Mouse (Mus musculus) cerebellum, adult 8-10 months (tissue): ENCODE data around the gene Gm49450.
"Not testable (repeated sequence)": the region's sequence is repeated elsewhere in the genome, so short reads cannot be mapped to it uniquely, and the experiment has no call there.

Experiments used
- DNase-seq: peaks from one replicate; pipeline ENCODE4 v3.0.0; 2022

Gm49450 gene

DNA sequence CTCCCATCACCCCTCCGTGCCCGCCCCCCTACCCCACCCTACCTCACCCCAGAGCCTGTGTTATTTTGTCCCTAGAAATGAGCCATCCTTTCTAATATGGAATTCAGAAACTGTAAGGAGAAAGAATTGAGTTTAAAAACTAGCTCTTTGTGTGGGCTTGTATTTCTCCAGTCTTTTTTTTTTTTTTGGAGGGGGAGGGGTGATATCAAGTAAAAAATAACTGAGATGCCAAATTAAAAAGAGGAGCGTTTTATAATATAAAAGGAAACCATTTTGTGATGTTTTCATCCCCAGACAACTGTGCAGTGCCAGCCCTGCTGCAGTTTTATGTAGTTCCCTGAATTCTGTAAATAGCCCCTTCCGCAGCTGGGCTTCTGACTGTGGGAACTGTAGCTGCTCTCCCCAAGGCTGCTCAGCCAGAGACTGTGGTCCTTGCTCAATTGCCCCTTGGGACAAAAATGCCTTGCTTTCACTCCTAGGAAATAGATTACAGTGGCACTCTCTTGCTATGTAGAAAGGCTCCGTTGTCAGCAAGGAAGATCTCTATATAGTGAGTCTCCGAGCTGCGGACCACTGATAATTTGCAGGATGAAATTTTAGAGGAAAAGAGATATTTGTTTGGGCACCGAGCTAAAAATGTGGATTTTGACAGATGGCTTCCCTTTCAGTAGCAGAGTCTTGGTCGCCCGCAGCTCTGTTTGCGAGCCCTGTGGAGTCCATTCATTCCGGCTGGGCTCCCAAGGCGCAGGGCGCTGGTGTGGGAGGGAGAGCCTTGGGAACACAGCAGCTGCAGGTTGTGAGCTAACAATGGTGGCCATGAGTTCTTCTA, 1.3 kb upstream of the Gm49450 start:
- DNase-seq, result peak; percentile 67

DNA sequence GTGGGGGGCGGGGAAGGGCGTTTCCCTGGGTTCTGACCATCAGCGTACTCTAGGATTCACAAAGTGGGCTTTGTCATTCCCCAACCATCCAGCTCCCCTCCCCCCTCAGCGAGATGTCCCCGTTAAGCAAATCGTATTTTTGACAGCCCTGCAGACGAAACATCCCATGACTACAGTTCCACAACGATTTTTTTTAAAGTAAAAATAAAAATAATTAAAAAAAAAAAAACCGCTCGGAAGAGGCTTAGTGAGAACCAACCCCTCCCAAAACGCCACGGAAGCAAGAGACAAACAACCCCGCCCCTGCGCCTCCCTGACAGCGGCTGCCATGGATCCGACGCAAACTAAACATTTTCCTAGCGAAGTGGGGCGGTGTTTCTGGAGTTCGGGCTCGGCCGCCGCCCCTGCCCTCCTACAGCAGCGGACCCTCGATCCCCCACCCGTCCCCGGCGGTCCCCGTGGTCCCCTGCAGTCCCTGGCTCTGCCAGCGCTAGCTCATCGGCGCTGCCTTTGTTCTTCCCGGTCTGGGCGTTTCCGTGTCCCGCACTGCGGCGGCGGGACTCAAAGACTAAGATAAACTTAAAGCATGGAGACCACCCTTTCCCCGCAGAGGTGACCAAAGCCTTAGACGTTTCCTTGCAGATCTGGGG, 475 bp downstream of the Gm49450 start:
- DNase-seq, result no peak

DNA sequence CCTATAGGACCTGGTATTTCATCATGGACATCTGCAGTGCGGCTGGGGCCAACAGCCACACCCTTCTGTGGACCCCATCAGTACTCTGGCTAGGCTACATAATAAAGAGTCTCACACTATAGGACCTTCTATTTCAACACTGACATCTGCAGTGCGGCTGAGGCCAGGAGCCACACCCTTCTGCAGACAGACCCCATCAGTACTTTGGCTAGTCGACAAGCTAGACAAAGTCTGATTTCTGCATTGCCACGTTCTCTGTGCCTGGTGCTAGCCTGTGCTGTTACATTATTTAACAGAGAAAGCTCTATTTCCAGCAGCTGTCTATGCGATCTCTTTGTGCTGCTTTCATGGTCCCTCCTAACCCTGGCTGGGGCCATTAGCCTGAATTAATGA, 1.3 kb downstream of the Gm49450 start:
- DNase-seq, result no peak

DNA sequence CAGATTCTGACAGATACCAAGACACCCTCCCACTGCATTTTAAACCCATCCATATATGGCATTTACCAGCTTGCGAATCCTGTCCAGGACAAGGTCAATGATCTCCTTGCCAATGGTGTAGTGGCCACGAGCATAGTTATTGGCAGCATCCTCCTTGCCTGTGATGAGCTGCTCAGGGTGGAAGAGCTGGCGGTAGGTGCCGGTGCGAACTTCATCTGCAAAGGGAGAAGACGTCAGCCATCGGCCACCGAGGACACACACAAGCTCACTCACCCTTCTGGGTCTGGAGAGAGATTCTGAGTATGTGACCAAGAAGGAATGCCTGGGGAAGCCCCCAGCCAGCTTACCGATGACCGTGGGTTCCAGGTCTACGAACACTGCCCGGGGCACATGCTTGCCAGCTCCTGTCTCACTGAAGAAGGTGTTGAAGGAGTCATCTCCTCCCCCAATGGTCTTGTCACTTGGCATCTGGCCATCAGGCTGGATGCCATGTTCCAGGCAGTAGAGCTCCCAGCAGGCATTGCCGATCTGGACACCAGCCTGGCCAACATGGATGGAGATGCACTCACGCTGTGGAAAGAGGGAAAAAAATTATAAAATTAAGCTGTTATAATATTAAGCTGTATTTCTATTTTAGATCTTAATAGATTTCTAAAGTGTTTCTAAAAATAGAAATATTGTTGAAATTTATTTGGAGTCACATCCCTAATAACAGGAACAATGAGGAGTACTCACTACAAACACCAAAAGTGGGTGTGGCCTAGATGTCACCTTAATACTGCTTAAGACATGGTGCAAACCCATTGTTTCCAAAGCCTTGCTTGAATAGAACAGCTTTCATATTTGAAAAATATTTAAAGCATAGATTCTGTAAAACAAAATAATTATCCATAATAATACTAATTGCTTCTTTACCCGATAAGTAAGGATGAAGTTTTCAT, 2.0 kb downstream of the Gm49450 start:
- DNase-seq, result not testable (repeated sequence)

DNA sequence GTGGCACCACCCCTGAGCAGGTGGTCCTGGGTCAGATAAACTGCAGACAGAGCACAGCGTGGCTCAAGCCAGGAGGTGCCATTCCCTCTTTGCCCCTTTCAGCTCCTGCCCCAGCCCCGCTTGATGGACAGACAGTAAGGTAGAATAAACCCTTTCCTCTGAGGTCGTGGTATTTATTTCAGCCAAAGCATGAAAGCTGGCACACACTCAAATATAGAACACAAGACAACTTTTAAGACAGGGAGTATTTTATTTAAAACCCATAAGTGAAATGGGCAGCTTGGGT, 3.8 kb downstream of the Gm49450 start:
- DNase-seq, result no peak

DNA sequence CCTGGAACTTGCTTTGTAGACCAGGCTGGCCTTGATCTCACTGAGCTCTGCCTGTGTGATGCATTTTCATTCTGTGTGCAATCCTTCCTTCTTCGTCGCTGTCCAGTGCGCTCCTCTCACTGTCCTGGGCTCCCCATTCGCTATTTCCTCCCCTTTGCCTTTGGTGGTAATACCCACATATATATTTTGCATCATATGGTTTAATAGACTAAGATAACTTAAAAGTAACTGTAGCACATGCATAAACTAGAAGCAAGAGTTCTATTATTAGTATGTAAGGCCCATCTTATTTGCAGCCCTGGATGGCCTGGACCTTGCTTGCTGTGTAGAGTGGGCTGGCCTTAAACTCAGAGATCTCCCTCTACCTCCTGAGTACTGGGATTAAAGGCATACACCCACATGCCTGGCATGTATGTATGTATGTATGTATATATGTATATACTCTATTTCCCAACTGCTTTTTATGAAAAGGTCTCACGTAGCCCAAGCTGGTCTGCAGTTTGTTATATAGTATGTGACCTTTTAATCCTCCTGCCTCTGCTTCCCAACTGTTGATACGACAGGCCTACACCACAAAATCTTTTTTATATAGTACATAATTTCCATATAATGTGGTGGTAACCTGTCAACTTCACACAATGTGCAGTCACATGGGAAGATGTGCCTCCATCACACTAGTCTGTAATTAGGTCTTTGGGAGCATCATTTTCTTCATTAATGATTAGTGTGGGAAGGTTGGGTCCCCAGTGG, 4.3 kb downstream of the Gm49450 start:
- no peak for DNase-seq

DNA sequence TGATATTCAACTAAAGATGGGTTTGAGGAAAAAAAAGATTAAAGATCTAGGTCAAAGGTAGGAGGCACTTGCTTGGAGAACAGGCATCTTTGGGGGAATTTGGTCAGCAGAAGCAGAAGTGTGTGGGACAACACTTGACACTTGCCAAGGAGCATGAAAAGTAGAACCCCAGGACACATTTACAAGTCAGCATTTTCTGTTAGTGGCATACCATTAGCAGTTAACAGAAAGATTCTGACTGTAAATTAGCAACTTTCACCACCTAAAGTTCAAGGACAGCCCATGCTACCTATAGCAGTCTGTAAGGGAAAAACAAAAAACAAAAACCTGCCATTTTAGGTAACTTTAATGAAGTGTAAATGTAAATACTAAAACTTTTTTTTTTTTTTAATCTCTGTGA, 5.0 kb downstream of the Gm49450 start:
- no peak for DNase-seq

DNA sequence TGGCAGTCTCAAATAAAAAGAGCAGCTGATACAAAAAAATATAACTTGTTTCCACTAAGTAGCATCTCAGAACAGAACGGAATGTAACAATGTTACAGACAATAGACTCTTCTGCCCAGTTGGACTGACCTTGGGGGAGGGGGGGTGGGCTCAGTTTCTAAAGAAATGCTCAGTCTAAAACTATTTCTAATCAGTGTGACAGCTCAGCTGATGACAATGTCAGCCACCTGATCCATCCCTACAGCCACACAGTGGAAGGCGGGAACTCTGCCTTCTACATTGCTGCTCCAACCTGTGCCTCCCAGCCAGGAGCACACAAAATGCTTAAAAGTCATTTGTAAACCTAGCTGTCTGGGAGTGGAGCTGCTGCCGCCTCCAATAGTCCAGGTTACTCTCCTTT, 5.5 kb downstream of the Gm49450 start:
- no peak for DNase-seq

DNA sequence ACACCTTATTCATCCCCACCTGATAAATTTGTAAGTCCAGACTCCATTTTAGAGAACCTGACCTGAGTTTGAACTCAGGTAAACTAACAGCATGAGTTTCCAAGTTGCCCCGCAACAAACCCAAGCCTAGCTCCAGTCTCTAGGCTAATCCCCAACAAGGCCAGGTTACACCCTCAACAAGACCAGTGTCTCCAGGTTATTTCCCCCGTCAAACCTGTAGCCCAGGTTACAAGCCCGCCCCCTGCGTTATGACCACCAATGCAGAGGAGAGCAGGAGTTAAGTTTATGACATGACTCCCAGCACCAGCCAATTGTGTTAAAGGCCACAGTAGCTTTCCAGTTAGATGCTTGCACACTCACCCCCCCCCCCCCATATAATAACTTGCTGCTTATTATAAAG, 10.2 kb downstream of the Gm49450 start:
- DNase-seq, result no peak

DNA sequence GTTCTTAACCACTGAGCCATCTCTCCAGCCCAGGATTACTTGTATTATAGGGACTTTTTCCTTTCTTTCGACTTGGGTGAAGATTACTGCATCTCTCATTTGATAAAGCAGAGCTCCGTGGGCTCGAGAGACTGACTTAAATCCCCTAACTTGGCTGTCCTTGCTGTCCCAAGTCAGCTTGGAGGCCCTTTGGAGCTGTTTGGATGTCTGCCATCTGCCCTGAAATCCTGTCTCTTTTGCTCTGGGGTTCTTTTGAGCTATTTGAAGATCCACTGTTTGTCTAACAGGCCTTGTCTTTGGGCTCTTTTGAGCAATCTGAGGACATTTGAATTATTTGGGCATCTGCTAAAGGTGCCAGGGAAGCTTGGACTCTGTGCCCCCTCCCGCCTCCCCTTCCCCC, 11.3 kb downstream of the Gm49450 start:
- DNase-seq, result no peak

DNA sequence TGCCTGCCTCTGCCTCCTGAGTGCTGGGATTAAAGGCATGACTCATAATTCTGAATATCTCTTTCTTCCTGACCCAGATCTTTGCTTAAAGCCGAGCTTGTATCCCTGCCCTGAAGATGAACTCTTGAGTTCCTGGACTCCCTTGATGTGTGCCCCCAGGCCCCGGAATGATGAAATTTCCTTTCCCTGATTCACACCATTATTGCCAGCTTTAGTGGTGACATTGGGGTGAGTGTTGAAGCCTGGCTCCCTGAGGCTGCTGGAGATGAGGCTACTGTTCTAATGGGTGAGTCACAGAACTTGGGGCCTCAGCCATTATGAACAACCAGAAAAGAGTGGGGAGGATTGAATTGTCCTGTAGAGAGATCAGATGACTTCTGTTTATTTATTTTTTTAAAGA, 11.8 kb downstream of the Gm49450 start:
- no peak for DNase-seq

DNA sequence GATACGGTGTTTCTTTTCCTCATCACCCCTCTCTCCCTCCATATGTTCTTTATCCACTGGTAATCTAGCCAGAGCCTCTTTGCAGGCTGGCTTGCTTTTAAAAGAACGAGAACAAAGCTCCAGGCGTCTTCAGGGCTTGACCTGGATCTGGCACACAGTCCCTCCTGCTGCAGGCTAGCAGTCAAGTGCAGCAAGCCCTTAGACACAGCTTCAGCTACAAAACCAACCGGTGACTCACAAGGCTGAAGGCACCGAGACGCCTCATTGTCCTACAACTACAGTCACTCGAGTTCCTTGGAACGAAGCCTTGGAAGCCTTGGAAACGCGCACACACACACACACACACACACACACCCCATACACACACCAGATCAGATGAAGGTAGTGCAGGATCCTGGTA, 12.5 kb downstream of the Gm49450 start:
- no peak for DNase-seq

DNA sequence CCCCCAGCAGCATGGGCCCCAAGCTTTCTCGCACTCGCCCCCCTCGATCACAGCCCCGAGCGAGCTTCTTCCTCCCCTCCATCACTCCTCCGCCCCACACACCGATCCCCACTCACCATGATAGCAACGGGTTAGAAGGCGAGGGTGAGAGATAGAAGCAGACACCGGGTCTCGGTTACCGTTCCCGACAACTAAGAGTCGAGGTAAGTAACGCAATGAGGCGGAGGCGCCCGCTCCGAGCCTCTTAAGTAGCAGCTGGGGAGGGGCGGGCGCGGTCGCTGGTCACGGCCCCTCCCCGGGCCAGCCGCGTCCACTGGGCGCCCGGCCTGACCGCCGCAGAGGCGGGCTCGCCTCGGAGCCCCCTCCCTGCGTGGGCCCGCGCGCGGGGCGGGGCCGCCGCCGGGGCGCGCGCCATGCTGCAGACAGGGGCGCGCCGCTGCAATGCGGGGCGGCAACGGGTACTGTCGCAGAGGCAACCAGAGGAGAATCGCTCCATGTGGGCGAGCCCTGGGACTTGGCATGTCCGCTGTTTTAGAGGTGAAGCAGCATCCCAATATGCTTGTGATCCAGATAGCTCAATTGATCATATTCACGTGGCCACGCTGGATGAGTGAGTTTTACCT, 19.0 kb downstream of the Gm49450 start, which contains the start of gene Tuba1b:
Tuba1b (minus strand) TSS at position 349 of the 623 bp plus-strand sequence.
- peak; percentile 91 for DNase-seq

DNA sequence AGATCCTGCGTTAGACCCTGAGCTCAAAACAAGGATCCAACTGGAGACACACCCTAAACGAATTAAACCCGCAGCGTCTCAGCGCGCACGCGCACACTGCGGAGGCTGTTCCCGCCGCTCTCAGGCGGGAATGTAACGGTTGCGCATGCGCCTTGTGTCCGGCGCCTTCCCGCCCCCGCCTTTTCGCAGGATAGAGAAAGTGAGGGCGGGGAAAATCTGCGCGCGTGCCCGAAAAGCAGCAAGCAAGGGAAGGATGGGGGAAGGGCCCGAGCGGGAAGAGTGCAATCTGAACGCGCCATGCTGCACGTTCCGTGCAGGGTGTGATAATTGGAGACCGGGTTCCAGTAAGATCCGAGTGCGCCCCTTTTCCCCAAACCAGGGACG, 19.5 kb downstream of the Gm49450 start:
- DNase-seq, result peak; percentile 96

DNA sequence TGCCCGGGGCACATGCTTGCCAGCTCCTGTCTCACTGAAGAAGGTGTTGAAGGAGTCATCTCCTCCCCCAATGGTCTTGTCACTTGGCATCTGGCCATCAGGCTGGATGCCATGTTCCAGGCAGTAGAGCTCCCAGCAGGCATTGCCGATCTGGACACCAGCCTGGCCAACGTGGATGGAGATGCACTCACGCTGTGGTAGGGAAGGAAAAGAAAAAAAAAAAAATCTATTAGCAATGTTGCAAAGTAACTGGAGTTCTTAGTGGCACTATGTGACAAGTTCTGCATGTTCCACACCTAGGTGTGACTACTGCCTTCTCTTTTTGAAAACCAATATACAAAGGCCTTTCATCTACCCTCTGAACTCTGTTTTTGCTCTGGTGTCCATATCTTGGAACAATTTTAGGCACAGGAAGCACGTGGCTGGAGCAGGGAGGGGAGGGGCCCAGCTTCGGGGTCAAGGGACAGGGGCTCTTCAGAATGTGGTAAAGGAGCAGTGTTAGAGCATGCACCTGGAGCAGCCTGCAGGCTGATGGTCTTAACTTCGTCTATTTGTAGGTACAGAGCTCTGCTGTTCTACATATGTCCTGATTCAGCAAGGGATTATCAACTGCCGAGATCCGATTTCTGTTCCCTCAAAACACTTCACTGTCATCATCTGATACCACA, 20.2 kb downstream of the Gm49450 start:
- peak; percentile 50 for DNase-seq

DNA sequence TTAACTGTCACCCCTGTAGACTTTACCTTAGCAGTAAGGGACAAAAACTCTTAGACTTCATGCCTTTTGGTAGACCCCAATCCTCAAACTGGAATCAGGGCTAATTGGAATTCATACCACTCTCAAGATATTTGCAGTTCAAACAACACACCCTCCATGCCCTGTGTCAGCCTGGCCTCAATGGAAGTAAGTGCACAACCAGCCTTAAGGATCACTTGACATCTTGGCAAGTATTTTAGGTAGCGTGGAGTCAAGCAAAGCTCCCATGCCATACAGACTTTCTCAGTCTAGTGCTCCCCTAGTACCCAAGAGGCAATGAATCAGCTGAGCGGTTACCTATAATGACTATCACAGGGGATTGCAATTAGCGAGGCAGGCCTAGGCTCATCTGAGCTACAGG, 22.4 kb downstream of the Gm49450 start:
- no peak for DNase-seq

DNA sequence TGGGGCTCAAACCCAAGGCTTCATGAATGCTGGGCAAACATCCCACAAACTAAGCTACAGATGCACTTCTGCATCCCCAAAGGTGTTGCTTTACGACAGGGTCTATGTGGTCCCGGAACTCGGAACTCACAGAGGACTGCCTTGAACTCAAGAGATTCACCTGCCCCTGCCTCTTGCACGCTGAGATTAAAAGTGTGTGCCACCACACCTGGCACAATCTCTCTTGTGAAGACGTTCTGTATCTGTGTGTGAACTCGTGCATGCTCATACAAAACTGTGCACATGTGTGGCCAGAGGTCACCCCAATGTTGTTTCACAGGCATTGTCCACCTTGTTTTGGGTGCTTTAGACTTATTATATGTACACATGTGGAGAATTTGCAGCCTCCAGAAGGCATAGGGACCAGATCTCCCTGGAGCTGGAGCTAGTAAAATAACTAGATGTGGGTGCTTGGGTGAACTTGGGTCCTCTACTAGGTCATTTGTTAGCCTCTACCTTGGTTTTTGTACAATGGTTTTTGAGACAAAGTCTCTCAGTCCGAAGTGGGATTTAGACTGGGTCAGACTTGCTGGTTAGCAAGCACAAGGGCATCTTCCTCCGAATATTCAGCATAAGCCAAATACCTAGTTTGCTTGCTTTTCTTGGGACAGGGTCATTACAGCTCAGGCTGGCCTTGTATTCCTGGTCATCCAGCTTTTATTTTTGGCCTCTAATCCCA, 23.2 kb downstream of the Gm49450 start:
- DNase-seq, result no peak

DNA sequence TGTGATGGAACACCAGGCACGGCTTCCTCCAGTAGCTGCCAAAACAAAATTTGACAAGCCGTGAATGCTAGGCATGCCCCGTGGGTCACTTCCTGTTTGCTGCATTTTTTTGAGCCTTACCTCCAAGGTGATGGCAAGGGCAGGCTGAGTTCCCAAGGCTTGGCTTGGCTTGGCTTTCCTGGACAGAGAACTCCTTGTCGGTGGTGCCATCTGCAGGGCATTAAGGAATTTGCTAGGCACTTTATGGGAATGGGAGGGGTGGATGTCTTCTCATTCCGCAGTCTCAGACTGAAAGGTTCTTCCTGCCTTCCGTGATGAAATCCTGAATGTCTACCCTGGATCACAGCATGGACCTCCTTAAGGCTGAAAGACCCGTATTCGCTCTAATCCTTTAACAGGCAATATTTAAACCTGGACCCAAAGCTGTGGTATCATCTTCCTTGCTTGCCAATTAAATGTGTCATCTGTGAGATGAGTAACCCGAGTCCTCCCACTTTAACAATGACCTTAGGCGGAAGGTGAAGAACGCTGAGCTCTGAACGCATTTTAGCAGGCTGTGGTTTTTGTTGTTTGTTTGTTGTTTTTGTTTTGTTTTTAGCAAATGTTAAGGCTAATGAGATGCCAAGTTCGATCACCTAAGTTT, 24.6 kb downstream of the Gm49450 start:
- peak; percentile 82 for DNase-seq

DNA sequence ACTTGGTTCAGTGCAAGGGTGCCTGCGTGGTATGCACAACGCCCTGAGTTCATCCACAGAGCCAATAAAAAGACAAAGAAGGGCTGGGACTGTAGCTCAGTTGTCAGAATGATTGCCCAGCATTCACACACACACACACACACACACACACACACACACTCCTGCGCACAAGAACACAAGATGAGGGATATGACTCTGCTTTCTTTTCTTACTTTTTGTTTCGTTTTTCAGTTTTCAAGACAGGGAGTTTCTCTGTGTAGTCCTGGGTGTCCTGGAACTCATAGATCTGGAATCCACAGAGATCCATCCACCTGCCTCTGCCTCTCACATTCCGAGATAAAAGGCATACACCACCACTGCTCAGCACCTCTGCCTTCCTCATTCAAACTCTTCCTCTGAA, 25.8 kb downstream of the Gm49450 start:
- DNase-seq, result no peak

DNA sequence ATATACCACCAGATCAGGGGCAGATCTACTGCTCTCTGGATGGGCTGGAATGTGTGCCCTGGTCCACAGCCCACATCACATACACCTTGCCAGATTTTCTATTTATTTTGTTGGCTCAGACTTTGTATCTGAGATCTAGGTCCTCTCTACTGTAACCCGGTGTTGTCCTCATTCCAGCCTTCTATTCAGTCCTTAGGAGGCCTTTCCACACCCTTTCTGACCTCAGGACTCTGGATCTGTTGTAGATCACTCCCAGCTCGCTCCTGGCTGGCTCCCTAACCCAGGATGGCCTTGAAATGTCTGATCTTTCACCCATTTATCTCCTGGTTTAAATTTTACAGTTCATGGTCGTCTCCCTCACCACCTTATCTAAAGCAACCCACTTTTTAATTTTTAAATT, 28.7 kb downstream of the Gm49450 start:
- no peak for DNase-seq
